Mouse (Mus musculus): ENCODE results near the gene Ptgir.

Gene Ptgir

DNA sequence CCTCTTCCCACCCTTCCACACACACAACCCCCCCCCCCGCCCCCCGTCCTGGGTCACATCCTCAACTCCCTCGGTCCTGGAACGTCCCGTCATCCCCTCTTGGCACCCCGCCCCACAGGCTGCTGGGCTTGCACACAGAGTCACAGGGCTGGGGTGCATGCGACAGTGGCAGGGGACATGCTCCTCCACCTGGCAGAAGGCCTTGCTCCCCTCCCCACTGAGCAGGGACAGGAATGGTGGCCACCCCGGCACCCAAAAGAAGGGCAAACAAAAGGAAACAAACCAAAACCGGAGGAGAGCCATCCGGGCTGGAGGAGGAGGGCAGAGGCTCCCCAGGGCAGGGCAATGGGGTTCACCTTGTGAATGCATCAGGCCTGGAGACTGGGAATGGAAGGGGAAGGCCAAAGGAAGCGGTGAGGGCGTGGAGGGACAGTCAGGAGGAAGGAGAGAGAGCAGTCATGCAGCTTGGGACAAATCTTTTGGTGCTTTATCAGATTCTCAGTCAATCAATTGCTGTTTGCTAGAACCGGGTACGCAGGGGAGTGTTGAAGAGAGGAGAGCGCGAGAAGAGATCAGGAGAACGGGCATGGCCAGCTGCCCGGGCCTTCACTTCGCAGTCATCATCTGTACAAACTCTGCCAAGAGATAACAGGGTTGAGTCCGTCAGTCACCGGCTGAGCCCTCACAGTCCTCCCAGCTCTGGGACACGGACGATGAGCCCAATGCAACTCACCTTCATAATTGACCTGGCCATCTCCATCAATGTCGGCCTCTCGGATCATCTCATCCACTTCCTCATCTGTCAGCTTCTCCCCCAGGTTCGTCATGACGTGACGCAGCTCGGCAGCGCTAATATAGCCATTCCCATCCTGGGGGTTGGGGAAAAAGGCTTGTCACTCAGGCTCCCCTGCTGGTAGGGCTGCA, 10.3 kb downstream of the Ptgir start:
- no peak for DNase-seq (ENCODE audit: low spot score)

DNA sequence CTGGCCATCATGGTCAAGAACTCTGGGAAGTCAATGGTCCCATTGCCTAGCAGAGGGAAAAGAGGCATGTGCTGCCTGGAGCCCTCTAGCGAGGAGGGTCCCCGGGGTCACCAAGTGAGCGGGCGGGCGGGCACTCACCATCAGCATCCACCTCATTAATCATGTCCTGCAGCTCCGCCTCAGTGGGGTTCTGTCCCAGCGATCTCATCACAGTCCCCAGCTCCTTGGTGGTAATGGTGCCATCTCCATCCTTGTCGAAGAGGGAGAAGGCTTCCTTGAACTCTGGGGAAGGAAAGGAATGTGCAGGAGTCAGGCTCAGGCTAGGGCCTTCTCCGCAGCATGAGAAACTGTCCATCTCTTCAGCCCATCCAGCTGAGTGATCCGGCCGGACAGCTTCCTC, 11.2 kb downstream of the Ptgir start:
- no peak for DNase-seq (ENCODE audit: low spot score)

DNA sequence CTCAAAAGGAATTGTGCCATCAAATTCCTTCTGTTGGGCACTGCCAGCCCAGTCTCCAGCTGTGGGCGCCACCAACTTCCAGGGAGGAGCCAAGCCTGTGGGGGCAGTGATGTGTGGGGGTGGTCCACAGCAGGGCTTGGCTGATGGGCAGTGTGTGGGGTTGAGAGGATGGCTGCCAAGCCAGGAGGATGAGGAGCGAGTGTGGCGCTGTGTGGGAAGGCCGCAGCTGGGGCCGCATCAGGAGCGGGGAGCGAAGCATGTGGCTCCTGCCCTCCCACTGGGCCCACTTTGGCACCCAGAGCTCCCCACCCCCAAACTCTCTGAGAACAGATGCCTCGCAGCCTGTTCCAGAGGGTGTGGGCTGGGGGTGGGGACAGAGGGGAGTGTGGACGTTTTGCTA, 11.7 kb downstream of the Ptgir start:
- no peak for DNase-seq (ENCODE audit: low spot score)

DNA sequence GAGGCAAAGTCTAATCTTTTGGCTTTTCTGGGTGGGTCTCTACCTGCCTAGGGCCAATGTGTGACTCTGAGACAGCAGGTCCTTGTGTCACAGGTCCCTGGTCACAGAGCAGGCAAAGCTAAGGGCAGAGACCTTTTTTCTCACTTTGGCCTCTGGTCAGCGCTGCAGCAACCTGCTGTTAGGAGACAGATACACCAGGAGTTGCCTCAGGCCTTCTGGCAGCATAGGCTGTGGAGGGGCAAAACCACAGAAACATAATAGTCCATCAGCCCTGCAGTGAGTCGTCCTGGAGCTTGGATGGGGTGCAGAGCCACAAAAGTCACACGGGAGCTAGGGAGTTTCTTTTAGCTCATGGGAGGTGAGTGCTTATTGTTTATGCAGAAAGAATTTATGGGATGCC, 12.4 kb downstream of the Ptgir start:
- no peak for DNase-seq (ENCODE audit: low spot score)

DNA sequence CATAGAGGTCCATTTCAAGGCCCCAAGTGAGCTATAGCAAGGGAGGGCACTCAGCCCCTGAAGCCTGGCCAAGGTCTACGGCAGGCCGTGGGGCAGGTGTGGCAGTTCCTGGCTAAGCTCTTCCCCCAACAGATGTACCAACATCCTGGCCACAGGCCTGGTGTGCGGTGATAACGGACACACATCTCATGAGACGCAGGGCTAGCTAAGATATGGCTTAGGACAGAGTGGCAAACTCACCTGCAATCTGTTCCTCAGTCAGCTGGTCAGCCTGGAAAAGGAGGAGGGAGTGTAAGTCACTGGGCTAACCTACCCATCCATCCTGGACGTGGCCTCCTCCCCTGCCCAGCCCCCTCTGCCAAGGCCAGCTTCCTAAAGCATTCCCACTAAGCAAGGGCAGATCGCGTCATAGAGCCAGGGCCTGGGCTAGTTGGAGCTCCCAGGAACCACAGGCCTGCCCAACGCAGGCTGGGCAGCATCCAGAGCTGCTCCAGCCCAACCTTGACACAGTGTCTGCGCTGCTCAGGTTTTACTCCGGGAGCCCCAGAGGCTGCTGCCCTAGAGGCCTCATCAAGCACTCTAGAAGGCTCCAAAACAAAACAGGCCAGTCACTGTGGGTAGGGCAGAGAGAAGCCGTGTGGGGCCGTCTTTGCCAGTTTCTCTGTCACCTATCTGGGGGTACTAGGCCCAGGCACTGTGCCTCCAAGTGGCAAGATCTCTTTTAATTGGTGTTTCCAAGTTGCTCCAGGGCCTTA, 13.3 kb downstream of the Ptgir start:
- DNase-seq (ENCODE audit: low spot score) = no peak

DNA sequence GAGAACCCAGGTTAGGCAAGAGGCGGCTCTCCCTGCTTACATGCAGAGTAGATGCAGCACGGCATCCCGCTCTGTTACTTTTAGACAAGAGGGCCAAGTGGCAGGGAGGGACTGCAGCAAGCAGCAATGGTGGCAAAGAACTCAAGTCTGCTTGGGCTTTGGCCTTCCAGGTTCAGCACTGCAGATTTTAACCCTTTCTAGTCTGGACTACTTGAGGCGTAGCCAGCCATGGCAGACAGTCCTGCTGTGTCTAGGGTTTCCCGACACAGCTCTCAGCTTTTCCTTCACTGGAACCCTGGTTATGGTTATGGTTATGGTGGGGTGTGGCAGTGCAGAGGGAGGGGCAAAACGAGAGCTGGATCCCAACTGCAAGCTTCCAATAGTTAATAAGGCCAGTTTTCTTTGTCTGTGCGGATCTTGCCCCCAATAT, 13.9 kb downstream of the Ptgir start:
- DNase-seq (ENCODE audit: low spot score) = no peak

DNA sequence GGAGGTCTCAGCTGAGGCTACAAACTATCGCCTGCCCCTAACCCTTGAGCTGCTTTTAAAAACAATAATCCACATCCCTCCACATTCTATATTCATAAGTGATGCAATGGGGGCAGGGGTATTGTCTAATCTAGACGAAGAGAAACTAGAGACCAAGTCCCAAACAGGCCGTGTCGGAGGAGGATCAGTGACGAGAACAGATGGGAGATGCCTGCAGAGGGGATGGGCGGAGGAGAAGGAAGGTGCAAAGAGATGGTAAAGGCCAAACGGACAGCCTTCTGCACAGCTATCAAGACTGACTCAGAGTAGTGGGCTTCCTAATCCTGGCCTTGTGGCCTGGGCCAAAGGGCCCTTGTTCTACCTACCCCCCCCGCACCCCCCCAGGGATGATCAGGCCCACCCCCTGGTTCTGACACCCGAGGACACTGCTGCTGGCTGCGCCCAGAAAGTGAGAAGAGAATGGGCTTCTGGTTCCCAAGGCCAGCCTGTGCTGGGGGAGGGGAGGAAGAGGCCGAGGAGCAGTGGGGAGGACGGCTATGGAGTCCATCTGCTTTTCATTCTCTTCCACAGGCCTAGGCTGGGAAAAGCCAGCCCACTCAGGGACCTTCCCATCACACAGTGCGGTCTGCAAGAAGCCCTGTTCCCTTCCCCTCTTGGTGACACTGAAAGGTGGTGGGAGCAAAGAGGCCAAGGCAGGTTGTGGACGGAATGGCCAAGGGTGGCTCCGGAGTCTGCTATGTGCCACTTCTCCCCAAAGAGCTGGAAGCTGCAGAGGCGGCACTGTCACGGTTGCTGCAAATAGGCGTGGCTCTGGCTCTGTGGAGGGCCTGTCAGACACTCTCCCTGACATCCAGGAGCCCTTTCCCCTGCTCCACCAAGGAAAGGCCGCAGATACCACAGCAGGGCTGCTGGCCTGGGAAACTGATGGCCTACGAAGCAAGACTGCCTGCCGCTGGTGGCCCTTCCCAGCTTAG, 14.8 kb downstream of the Ptgir start:
- DNase-seq (ENCODE audit: low spot score) = peak; percentile 55

DNA sequence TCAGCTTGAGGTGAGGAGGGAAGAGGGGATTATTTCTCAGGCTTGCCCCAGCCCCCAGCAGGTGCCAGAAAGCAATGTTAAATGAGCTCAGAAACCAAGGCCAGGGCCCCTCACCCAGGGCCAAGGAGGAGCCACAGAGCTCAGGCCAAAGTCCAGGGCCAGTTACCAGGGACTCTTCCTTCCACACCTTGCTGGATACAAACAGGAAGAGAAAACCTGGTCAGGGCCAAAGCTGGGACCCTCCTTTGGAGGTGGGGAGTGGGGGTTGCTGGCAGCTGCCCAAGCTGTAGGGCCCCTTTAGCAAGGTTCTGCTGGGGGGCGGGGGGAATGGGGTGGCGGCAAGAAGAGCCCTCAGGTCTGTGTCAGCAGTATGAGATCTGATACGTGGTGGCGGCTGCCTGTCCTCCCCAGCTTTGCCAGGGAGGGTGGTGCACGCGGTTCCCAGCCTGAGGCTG, 15.6 kb downstream of the Ptgir start:
- no peak for DNase-seq (ENCODE audit: low spot score)

DNA sequence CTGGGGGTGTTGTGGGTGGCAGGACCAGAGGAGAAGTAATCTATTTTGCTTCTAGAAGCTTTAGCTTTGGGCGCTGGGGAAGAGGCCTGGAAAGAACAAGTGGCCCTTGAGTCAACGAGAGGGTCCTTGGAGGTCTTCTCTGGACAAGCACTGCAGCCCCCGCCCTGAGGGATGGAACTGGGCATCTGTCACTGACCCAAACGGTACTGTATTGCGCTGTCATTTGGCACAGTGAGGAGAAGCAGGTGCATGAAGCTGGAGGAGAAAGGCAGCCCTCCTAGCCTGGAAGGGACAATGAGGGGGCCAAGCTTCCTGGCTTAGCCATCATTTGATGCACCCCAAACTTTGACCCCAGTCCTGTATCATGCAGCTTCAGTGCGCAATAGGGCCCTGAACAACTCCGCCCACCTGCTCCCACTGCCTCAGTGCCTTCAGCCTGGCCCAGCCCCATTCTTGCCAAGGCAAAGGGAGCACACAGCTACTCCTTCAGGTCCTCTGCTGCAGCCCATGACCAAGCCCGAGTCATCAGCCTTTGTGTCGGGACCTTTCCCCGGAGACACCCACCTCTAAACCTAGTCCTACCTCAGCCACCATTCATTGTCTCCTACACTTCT, 16.2 kb downstream of the Ptgir start:
- no peak for DNase-seq (ENCODE audit: low spot score)

DNA sequence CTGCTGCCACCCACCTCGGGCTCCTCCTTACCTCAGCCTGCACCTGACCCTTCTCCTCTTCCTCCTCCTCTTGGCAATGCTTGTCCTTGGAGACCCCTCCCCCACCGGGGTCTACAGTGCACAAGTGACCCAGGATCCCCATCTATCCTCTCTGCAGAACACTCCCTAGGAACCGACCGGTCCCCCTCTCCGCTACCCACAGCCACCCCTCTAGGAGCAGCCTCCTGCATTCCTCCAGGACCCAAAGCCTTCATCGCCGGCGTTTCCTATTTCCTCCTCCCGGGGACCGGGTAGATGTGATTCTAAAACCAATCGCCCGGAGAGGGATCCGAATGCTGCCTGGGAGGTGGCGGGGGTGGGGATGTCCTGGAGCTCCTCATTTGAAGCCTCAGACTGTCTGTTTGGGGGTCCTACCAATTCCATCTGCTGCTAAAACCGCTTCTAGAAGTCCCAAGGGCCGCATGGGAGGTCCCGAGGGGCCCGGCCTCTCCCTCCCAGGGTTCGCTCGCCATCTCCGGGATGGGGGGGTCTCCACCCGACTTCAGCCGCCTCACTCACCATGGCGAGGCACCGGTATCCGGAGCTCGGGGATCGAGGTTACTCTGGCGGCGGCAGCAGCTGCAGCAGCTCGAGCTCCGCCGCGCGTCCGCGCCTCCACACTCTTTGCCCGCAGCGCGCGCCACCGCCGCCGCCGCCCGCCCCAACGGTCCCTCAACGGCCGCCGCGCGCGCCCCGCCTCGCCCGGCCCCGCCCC, 17.2 kb downstream of the Ptgir start:
- peak; percentile 28 for DNase-seq (ENCODE audit: low spot score)

DNA sequence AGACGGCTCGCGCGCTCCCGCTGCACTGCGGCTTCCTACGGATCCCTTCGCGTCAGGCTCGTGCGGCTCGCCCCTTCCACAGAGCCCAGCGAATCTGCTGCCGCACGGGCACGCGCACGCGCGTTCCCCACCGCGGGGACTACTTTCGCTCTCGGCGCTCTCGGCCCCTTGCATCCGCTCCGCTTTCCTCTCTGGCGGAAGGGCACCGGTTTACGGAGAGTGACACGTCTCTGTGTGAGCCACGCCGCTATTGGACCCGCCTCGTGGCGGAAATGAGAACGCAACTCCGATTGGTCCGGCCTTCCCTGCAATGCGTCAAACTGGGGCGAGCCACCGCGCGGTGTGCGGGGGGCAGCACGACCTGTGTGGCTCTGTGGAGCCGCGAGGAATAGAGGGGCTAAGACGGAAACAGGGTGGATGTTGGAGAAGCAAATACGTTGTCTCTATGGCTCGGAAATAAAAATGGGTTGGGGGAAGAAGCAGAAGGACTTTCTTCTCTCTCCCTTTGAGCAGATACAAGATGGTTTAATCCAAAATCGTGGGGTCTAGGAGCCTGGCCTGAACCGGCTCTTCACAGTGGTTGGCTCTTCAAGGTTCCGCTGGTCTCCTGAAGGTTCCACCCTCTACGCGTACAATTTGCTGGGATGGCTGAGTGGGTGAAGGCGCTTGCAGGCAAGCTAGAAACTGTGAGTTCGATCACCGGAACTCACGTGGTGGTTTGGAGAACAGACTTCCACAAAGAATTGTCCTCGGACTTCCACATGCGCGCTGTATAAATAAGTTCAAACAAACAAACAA, 17.9 kb downstream of the Ptgir start, which contains the start of gene Calm3:
TSS of gene Calm3 (minus strand) at position 78 of the 798 bp plus-strand sequence.
- DNase-seq (ENCODE audit: low spot score) = peak; percentile 100

DNA sequence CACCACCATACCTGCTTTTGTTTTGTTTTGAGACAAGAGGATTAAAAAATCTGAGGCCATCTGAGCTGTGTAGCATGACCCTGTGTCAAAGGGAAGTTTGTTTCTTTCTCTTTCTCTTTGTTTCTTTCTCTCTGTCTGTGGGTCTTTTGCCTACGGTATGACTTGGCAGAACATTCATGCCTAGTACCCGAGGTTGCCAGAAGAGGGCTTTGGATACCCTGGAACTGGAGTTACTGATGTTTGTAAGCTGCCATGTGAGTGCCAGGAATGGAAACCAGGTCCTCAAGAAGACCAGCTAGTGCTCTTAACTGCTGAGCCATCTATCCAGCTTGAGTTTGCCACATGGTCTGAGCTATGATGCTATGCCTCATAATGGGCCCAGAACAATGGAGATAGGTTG, 22.1 kb downstream of the Ptgir start:
- no peak for DNase-seq (ENCODE audit: low spot score)

DNA sequence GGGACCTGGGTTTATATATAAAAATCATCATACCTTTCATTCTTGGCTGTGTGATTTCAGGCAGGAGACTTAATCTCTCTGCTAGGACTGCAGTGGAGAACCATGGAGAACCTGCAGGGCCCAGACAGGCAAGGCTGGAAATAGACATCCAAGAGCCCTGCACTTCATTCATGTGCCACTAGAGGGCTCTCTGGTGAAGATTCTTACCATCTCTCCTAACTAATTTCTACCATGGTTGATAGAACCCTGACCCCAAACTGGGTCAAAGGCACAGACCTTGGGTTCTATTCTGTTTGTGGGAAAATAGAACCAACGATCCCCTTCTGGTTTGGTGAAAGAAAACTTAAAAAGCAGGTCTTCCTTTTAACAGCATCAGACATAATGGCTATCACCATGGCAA, 24.6 kb downstream of the Ptgir start:
- peak; percentile 52 for DNase-seq (ENCODE audit: low spot score)

DNA sequence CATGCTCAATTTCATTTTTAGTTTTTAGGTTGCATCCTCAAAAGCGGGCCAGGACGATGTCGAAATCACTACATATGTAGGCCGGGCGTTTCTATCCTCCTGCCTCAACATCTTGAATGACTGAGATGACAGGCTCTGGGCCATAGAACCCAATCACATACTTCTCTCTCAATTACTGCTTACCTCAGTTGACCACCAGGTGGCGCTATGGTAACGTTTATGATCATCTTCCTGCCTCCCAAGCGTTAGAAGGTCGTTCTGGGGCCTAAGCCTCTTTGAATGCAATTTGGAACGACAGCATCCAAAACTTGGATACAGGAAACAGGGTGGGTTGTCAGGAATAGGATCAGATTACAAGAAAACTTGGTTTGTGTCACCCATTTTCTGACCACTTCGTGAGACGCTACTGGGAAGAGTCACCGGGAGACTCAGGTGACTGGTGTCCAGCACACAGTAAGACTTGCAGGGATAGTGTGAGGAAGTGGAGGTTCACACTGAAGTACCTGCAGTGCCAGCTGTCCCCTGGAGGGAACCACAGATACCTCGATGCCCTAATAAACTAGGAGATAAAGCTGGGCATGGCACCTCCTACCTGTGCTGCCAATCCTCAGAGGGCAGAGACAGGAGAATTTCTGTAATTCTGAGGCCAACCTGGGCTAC, 25.8 kb downstream of the Ptgir start:
- DNase-seq (ENCODE audit: low spot score) = peak; percentile 94

DNA sequence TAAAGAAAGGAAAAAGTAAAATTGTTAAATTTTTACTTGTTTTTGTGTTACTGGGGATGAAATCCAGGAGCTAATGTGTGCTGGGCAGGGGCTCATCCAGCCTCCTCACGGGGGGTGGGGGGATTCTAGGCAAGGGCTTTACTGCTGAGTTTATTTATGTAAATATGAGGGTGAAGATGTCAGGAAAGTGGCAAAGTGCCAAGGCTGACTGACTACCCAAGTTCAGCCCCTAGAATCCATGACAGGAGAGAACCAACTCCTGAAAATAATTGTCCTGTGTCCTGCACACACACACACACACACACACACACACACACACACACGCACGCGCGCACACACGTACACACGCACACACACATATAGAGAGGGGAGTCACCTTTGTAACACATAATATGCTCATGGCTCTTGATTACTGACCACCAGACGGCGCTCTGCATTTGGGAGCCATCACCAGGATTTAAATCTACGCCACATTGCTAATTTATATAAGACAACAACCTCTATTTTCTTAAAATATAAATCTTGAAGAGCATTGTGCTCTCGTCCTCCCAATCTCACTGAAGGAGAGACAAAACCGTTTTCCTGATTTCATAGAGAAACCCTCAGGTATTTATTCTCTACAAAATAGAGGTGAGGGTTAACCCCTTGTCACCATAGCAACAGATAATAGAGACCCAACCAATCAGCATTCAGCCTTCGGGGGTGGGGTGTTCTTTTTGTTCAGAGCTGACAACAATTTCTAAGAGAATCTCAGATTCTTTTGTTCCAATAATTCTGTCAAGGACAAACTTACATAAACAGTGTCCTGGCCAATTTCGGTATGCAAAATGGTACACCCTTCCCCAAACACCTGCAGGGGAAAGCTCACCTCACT, 26.7 kb downstream of the Ptgir start:
- DNase-seq (ENCODE audit: low spot score) = peak; percentile 72

DNA sequence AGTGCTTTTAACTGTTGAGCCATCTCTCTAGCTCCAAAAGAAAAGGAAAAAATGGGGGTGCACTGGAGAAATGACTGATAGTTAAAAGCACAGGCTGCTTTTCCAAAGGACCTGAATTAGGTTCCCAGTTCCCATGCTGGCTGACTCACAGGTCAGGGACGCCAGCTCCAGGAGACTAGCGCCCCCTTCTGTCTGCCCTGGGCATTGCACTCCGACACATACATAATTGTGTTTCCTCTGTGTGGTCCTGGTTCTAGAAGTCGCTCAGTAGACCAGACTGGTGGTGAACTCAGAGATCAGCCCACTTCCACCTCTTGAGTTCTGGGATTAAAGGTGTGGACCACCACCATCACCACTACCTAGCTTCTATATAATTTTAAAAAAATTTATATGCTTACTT, 31.0 kb downstream of the Ptgir start:
- no peak for DNase-seq (ENCODE audit: low spot score)

DNA sequence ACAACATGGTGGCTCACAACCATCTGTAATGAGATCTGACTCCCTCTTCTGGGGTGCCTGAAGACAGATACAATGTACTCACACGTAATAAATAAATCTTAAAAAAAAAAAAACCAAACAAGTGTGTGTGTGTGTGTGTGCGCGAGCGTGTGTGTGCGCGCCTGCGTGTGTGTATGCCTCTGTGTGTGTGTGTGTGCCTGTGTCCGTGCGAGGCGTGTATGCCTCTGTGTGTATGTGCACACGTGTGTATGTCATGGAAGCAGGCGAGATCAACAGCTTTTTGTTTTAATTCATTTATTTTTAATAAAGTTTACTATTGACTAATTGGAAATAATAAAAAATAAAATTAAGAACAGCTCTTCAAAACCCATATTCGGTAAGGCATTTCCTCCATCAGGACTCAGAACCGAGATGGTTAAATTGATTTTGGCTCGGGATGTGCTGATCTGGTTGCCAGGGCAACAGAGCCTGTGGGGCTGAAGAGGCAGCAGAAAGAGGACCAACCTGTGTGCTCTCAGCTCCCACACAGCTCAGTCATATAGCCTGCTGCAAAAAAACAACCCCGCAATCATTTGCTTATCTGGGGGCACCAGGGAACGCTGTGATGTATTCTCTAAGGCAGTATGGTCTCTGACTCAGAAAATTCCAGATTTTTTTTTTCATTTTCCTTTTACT, 32.0 kb downstream of the Ptgir start:
- no peak for DNase-seq (ENCODE audit: low spot score)

DNA sequence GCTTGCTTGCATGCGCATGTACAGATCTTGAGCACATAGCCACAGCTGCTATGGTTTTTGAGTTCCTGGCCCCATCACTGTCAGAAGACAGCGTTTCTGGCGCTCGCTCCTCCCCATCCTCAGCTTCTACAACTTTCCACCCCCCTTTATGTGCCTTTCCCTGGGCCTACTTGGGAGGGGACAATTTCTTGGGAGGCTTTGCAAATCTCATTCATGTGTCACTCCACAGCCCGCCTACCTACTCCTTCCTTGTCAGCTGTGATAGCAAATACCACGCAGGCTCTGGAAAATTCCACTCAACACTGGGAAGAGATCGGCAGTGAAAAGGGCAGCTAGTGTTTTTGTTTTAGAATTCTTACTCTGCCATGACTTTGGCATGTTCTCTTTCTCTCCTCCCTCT, 34.0 kb downstream of the Ptgir start:
- no peak for DNase-seq (ENCODE audit: low spot score)
